Mouse (Mus musculus): ENCODE measurements around the gene Smim11.

- TF ChIP-seq CTCF (IDR thresholded peaks at IDR 0.05; ENCODE audit: low read depth) (no peak), EP300 (optimal IDR thresholded peaks at IDR 0.05) (no peak)
Observed at GRCm38 (mm10) chr16:92290045-92290444, 11.0 kb upstream of the Smim11 start.

Data from stomach, postnatal 0 days (tissue).